Mouse (Mus musculus): Measurements from ENCODE around the gene Fbxo40.

Fbxo40 gene

GRCm38 (mm10) chr16:36920410-36920809 lies 69.9 kb downstream of the Fbxo40 start:
- no peak for DNase-seq

GRCm38 (mm10) chr16:36918505-36918904 lies 71.8 kb downstream of the Fbxo40 start:
- DNase-seq, result no peak

- no peak for DNase-seq
Measured at GRCm38 (mm10) chr16:36914195-36914594, 76.1 kb downstream of the Fbxo40 start.
